Mouse (Mus musculus) neutrophil, adult 59 days (primary cell): Measurements from ENCODE around the gene Ube2h. TPM values are rescaled to one million over a fixed set of nuclear protein-coding genes. Genes with fewer than 3 reads are reported as not detected.

Source experiments
- total RNA-seq, 2 experiments: library from RNA; stranded (reverse); gene quantifications; 1 replicate in 1 of 2; 2 replicates in 1 of 2; pipeline ENCODE4 v1.2.4; 2023

The Ube2h gene
- total RNA-seq = 10 to 100 TPM; 58.1 to 67.9 TPM

GRCm38 (mm10) chr6:30304399-30304917 lies at the start of gene Ube2h:
TSS of gene Ube2h (minus strand) at chr6:30304539.

Other genes starting within 250 kb of the Ube2h start
- gene Zc3hc1, start 86.5 kb upstream of the Ube2h start, total RNA-seq = 10 to 100 TPM; 13.9 to 17.9 TPM
- gene Klhdc10, start 97.3 kb upstream of the Ube2h start, total RNA-seq = 10 to 100 TPM; 29.0 to 31.3 TPM
- gene Tmem209, start 205.2 kb upstream of the Ube2h start, total RNA-seq = 10 to 100 TPM; 19.8 to 22.4 TPM
- gene Ssmem1, start 205.3 kb upstream of the Ube2h start, total RNA-seq = under 1 TPM; 0.44 to 0.93 TPM
- not detected for gene Cpa2, start 237.0 kb upstream of the Ube2h start, total RNA-seq